Mouse (Mus musculus) olfactory bulb, adult 2 months (tissue): ENCODE results near the gene Zscan10.

ENCODE experiments used
- CTCF ChIP-seq: fragments of 200-500 bp; IDR thresholded peaks from 2 replicates; pipeline ENCODE4 v1.5.1; 2012; ENCODE audit warnings: low read depth, mild to moderate bottlenecking, low read length, moderate library complexity; ENCODE audit not compliant: insufficient read depth
- POLR2A ChIP-seq: fragments of 200-500 bp; IDR thresholded peaks from 2 replicates; pipeline ENCODE4 v1.6.1; 2012; ENCODE audit warnings: mild to moderate bottlenecking, low read depth, low read length, moderate library complexity; ENCODE audit not compliant: insufficient read depth

DNA sequence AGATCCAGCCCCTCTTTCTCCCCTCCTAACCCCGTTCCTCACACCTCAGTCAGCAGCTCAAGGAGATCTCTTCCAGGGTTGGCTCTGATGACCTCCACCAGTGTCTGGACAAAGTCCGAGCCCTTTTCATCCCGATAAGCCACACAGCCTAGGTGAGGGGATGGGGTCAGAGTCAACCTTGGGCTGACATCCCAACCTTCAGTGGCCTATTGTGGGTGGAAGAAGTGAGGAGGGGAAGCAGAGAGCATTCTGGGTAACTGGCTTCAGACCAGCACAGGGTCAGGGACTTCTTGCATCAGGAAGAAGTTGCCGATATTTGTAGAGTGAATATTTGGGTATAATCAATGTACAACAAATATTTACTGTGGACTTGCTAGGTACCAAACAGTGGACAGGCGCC lies 48.7 kb upstream of the Zscan10 start:
- TF ChIP-seq CTCF (no peak), POLR2A (no peak)
